Mouse (Mus musculus) liver, adult 2 months (tissue): Measurements from ENCODE around the gene Cdc14a. TPM values are rescaled to one million over a fixed set of nuclear protein-coding genes. Genes with fewer than 3 reads are reported as not detected.
A peak's percentile ranks its signal among the peaks of the same experiment; 100 is the strongest.

Experiments used
- DNase-seq: peaks from one replicate; pipeline ENCODE4 v3.0.0-alpha.2; 2011; ENCODE audit warnings: low read depth, low spot score; ENCODE audit errors: extremely low read depth
- H3K27ac ChIP-seq: fragments of 200-500 bp; replicated peaks from 2 replicates; pipeline ENCODE4 v1.5.1; 2012; ENCODE audit warnings: low read depth, mild to moderate bottlenecking, control low read depth, inconsistent platforms, low read length; ENCODE audit not compliant: insufficient read depth
- H3K27me3 ChIP-seq: fragments of 200-500 bp; 2 replicates; pipeline ENCODE4 v1.6.1; 2012; ENCODE audit warnings: mild to moderate bottlenecking, moderate library complexity, low read length, inconsistent platforms; ENCODE audit not compliant: control insufficient read depth, insufficient read depth
- H3K36me3 ChIP-seq: fragments of 200-500 bp; 2 replicates; pipeline ENCODE4 v1.6.1; 2012; ENCODE audit warnings: low read length, inconsistent platforms; ENCODE audit not compliant: control insufficient read depth, insufficient read depth
- H3K4me1 ChIP-seq: fragments of 200-500 bp; 2 replicates; pipeline ENCODE4 v1.6.1; 2011; ENCODE audit warnings: low read length; ENCODE audit not compliant: control insufficient read depth, insufficient read depth
- H3K4me3 ChIP-seq: fragments of 200-500 bp; 2 replicates; pipeline ENCODE4 v1.5.1; 2011; ENCODE audit warnings: low read depth, mild to moderate bottlenecking, control low read depth, low read length, moderate library complexity; ENCODE audit not compliant: insufficient read depth
- H3K79me2 ChIP-seq: fragments of 200-500 bp; 2 replicates; pipeline ENCODE4 v1.6.1; 2012; ENCODE audit warnings: inconsistent platforms, mild to moderate bottlenecking, low read length, moderate library complexity; ENCODE audit not compliant: control insufficient read depth, insufficient read depth
- H3K9ac ChIP-seq: fragments of 200-500 bp; 2 replicates; pipeline ENCODE4 v1.6.1; 2012; ENCODE audit warnings: low read depth, mild to moderate bottlenecking, control low read depth, inconsistent platforms, low read length
- CTCF ChIP-seq: fragments of 200-500 bp; IDR thresholded peaks from 2 replicates; pipeline ENCODE4 v1.5.1; 2011; ENCODE audit warnings: low read depth, low read length, control low read depth
- POLR2A ChIP-seq: fragments of 200-500 bp; IDR thresholded peaks from 2 replicates; pipeline ENCODE4 v1.6.1; 2011; ENCODE audit warnings: low read length, control low read depth; ENCODE audit not compliant: insufficient read depth; ENCODE audit errors: extremely low read depth
- WGBS: fragments of 180-500 bp; shearing (Covaris S2); methylation state at CpG from one replicate; pipeline ENCODE4 v1.1.7; 2018; 5-methylcytosine and 5-hydroxymethylcytosine counted together
- polyA plus RNA-seq: library from polyadenylated mRNA; depleted of rRNA; stranded (reverse); fragments of >200 nt; gene quantifications from 2 replicates; pipeline ENCODE4 v1.2.3, GENCODE M21; 2012; rRNA removed
- total RNA-seq: library from RNA; depleted of rRNA; stranded (reverse); fragments of >200 nt; gene quantifications from 2 replicates; pipeline ENCODE4 v1.2.3, GENCODE M21; 2014; rRNA removed

Cdc14a gene
- total RNA-seq (1.1 and 1.5 TPM in 2 replicates), polyA plus RNA-seq (0.35 and 0.50 TPM in 2 replicates)

DNA sequence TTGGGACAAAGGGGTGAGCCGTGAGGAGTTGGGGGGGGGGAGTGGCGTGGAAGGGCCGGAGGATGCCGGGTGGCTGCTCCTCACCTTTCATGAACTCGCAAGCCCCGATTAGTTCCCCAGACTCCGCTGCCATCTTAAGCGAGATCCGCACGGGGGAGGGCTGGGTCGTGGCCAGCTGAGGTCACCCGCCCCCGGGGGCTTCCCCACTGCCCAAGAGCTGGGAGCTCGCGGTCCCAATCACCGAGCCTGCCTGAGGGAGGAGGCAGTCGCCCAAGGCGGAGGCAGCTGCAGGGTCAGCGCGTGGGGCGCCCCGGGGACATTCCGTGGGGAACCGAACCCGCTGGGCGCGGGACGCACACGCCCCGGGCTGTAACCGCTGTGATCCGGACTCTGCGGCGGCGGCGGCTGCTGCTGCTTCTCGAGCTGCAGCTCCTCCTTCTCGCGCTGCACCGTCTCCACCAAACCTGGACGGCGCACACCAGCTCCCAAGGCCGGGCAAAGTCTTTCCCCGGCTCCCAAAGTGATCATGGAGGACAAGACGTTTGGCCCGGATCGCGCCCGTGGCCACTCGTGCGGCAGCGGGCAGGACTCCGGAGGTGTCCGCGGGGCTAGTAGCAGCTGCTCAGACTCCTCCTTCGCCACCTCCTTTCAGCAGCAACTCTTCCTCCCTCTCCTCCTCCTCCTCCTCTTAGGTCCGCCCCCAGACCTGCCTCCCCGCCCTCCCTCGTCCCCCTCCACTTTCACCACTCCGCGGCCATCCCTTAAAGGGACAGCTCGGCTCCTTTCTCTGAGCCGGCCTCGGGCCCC lies at the start of gene Cdc14a:
Cdc14a (minus strand) TSS at position 680 of the 807 bp plus-strand sequence.
- Histone ChIP-seq H3K4me3 (peak within 1 kb of the TSS; percentile 70), H3K9ac (peak within 1 kb of the TSS; percentile 83), H3K27me3 (no peaks in the 10 kb centered on the region), H3K4me1 (no peaks in the 10 kb centered on the region), H3K79me2 (no peaks in the 10 kb centered on the region), H3K27ac (0 out of 2 replicates have a peak within 1 kb of the TSS, but pooled peaks have one; percentile 0), H3K36me3 (no peaks in the 10 kb centered on the region)
- under 1% methylated on average over 64 of the region's 64 CpGs for WGBS
- TF ChIP-seq CTCF, result no peak
- peak; percentile 50; the same call in 1 of the 2 replicates for TF ChIP-seq POLR2A
- DNase-seq, result peak; percentile 76

GRCm38 (mm10) chr3:116465709-116466108 lies 41.9 kb upstream of the Cdc14a start:
- no peak overlapping the region for H3K4me3 ChIP-seq
- no peaks in the 10 kb centered on the region for H3K4me1 ChIP-seq
- TF ChIP-seq CTCF (no peak), POLR2A (no peak)
- no peaks in the 10 kb centered on the region for H3K27me3 ChIP-seq
- 85% methylated on average over 12 of the region's 12 CpGs for WGBS
- H3K36me3 ChIP-seq, result no peaks in the 10 kb centered on the region
- no peak overlapping the region for H3K9ac ChIP-seq
- H3K27ac ChIP-seq, result no peak overlapping the region
- no peak for DNase-seq
- H3K79me2 ChIP-seq, result no peaks in the 10 kb centered on the region

DNA sequence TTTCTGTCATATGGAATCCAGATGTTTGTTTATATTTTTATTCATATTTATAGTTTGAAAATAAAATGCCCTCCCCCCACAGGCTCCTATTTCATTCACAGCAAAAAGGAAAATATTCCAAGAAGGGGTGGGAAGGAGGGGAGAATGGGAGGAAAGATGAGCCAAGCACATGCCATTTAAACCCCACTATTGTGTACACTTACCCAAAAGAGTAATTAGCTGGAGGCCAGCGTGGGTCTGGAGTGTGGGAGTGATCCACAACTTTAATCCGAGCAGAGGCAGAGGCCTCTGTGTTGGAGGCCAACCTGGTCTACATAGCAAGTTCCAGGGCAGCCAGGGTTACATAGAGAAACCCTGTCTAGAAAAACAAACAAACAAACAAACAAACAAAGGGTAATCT lies 40.5 kb upstream of the Cdc14a start:
- 74% methylated on average over 2 of the region's 2 CpGs for WGBS

GRCm38 (mm10) chr3:116461053-116461452 lies 37.2 kb upstream of the Cdc14a start:
- TF ChIP-seq POLR2A, result no peak
- no peak for TF ChIP-seq CTCF
- H3K27ac ChIP-seq, result no peak overlapping the region

More for the DNA sequence above, 40.5 kb upstream of the Cdc14a start:
- TF ChIP-seq POLR2A, result no peak
- no peak for TF ChIP-seq CTCF
- no peak overlapping the region for H3K9ac ChIP-seq
- no peaks in the 10 kb centered on the region for H3K79me2 ChIP-seq
- H3K4me3 ChIP-seq, result no peak overlapping the region
- no peak overlapping the region for H3K27ac ChIP-seq
- DNase-seq, result no peak
- no peaks in the 10 kb centered on the region for H3K36me3 ChIP-seq
- H3K4me1 ChIP-seq, result no peaks in the 10 kb centered on the region
- no peaks in the 10 kb centered on the region for H3K27me3 ChIP-seq

DNA sequence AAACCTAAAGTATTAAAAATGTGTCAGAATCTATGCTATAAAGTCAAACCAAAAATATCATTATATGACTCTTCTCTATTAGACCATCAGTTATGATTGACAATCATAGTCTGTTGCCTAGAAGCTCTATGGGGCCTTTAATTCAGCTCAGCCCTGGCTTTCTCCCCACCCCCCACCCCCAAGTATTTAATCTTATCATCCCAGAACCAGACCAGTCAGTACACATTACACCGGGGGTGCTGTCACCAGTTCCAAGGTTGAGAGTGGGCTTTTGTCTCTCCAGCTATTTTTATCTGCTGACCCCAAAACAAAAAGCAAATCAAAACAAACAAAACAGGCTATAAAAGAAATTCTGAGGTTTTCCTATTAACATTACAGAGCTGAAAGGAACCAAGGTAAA lies 30.7 kb upstream of the Cdc14a start:
- no peaks in the 10 kb centered on the region for H3K36me3 ChIP-seq
- H3K4me3 ChIP-seq, result no peak overlapping the region
- TF ChIP-seq POLR2A (no peak), CTCF (no peak)
- no peaks in the 10 kb centered on the region for H3K27me3 ChIP-seq
- DNase-seq, result no peak
- H3K79me2 ChIP-seq, result no peaks in the 10 kb centered on the region
- no peak overlapping the region for H3K27ac ChIP-seq
- H3K4me1 ChIP-seq, result no peaks in the 10 kb centered on the region
- 28% methylated on average over 1 of the region's 1 CpGs for WGBS
- H3K9ac ChIP-seq, result no peak overlapping the region

More at GRCm38 (mm10) chr3:116461053-116461452, 37.2 kb upstream of the Cdc14a start:
- H3K36me3 ChIP-seq, result no peaks in the 10 kb centered on the region
- H3K79me2 ChIP-seq, result no peaks in the 10 kb centered on the region
- DNase-seq, result no peak
- 81% methylated on average over 4 of the region's 4 CpGs for WGBS
- H3K4me1 ChIP-seq, result no peaks in the 10 kb centered on the region
- no peak overlapping the region for H3K9ac ChIP-seq
- H3K27me3 ChIP-seq, result no peaks in the 10 kb centered on the region
- H3K4me3 ChIP-seq, result no peak overlapping the region

- Histone ChIP-seq H3K36me3 (no peaks in the 10 kb centered on the region), H3K27me3 (no peaks in the 10 kb centered on the region), H3K27ac (no peak overlapping the region), H3K79me2 (no peaks in the 10 kb centered on the region), H3K4me3 (no peak overlapping the region), H3K4me1 (no peaks in the 10 kb centered on the region), H3K9ac (no peak overlapping the region)
- peak; percentile 19 for DNase-seq
- TF ChIP-seq CTCF (no peak), POLR2A (no peak)
- WGBS, result 89% methylated on average over 3 of the region's 3 CpGs
These were observed 26.9 kb upstream of the Cdc14a start for GRCm38 (mm10) chr3:116450741-116451140.
